Mouse (Mus musculus): ENCODE measurements around the gene Arpc5.

DNA sequence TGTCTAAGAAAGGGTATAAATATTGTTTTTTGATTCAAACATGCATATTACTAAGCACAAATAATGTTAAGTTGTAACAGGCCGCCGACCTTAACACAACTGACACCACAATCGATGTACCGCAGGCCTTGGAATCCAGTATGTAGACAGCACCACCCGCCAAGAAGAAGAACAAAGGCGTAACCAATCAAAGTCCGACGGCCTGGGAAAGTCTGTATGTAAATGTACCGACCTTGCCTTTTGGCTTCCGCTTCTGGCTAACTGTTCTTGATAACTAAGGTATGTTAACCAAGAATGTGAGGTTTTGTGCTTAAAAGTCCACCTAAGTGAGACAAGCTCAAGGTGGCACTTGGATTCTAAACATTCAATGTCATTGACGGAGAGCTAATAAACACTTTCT is 27.0 kb upstream of the Arpc5 start:
- TF ChIP-seq CTCF (IDR thresholded peaks at IDR 0.05; ENCODE audit: borderline replicate concordance, extremely low read depth, insufficient read depth, insufficient read length) (no peak), POLR2A (IDR thresholded peaks at IDR 0.05; ENCODE audit: borderline replicate concordance, extremely low read depth, insufficient read depth, insufficient read length, poor library complexity, severe bottlenecking) (no peak)

All from brain, embryonic 14.5 days (tissue).